Mouse (Mus musculus): ENCODE data around the gene Tcl1b5.
"Not testable (repeated sequence)": the region's sequence is repeated elsewhere in the genome, so short reads cannot be mapped to it uniquely, and the experiment has no call there.

- TF ChIP-seq CTCF (IDR thresholded peaks at IDR 0.05; ENCODE audit: borderline replicate concordance, extremely low read depth, insufficient read depth, insufficient read length); POLR2A (IDR thresholded peaks at IDR 0.05; ENCODE audit: borderline replicate concordance, extremely low read depth, insufficient read depth, insufficient read length, poor library complexity, severe bottlenecking): not testable (repeated sequence)
Measured at GRCm38 (mm10) chr12:105188980-105189379, 12.8 kb downstream of the Tcl1b5 start.

Data from brain, embryonic 14.5 days (tissue).